Mouse (Mus musculus): ENCODE measurements around the gene Nif3l1. TPM values are rescaled to one million over a fixed set of nuclear protein-coding genes. Genes with fewer than 3 reads are reported as not detected.

Gene Nif3l1
- polyA plus RNA-seq, 1 experiment from 2014 or later, result 69.1 TPM

GRCm38 (mm10) chr1:58497678-58498077, 52.7 kb downstream of the Nif3l1 start:
- DNase-seq (ENCODE audit: low spot score), result no peak
- no peak overlapping the region for H3K9ac ChIP-seq (replicated peaks; ENCODE audit: low read length)
- H3K27ac ChIP-seq (replicated peaks; ENCODE audit: low read depth, low read length), result no peak overlapping the region
- H3K4me1 ChIP-seq (ENCODE audit: control insufficient read depth, insufficient read depth, low read length), result no peaks in the 10 kb centered on the region
- no peak overlapping the region for H3K4me2 ChIP-seq (ENCODE audit: low read depth, low read length)
- H3K36me3 ChIP-seq (replicated peaks; ENCODE audit: control insufficient read depth, insufficient read depth, low read depth, low read length), result no peaks in the 10 kb centered on the region
- ATAC-seq (replicated peaks; ENCODE audit: insufficient number of reproducible peaks, low FRiP score, low TSS enrichment, low read depth), result no peak
- no peaks in the 10 kb centered on the region for H3K9me3 ChIP-seq (replicated peaks; ENCODE audit: control insufficient read depth, low read length)
- 89% methylated on average over 4 of the region's 4 CpGs for WGBS
- H3K4me3 ChIP-seq (ENCODE audit: low read depth, low read length), result no peak overlapping the region
- H3K27me3 ChIP-seq (ENCODE audit: control insufficient read depth, insufficient read depth, low read length), result no peaks in the 10 kb centered on the region

DNA sequence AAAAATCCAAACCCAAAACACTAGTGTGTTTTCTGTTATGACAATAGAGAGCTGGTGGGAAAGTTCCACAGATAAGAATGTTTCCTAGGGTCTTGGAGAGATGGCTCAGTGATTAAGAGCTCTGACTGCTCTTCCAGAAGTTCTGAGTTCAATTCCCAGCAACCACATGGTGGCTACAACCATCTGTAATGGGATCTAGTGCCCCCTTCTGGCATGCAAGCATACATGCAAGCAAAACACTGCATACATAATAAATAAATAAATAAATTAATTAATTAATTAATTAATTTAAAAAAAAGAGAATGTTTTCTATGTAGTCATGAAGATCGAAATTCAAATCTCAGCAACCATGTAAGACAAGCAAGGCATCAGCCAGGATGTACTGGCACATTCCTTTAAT, 53.8 kb downstream of the Nif3l1 start:
- no peak overlapping the region for H3K9ac ChIP-seq (replicated peaks; ENCODE audit: low read length)
- no peaks in the 10 kb centered on the region for H3K36me3 ChIP-seq (replicated peaks; ENCODE audit: control insufficient read depth, insufficient read depth, low read depth, low read length)
- no peaks in the 10 kb centered on the region for H3K4me1 ChIP-seq (ENCODE audit: control insufficient read depth, insufficient read depth, low read length)
- no peak for DNase-seq (ENCODE audit: low spot score)
- H3K27ac ChIP-seq (replicated peaks; ENCODE audit: low read depth, low read length), result no peak overlapping the region
- ATAC-seq (replicated peaks; ENCODE audit: insufficient number of reproducible peaks, low FRiP score, low TSS enrichment, low read depth), result no peak
- H3K9me3 ChIP-seq (replicated peaks; ENCODE audit: control insufficient read depth, low read length), result no peaks in the 10 kb centered on the region
- H3K4me2 ChIP-seq (ENCODE audit: low read depth, low read length), result no peak overlapping the region
- WGBS, result 93% methylated on average over 1 of the region's 1 CpGs
- no peaks in the 10 kb centered on the region for H3K27me3 ChIP-seq (ENCODE audit: control insufficient read depth, insufficient read depth, low read length)
- no peak overlapping the region for H3K4me3 ChIP-seq (ENCODE audit: low read depth, low read length)

- H3K9me3 ChIP-seq (replicated peaks; ENCODE audit: control insufficient read depth, low read length), result peaks cover 6% of the 10 kb centered on the region
- H3K27me3 ChIP-seq (ENCODE audit: control insufficient read depth, insufficient read depth, low read length), result no peaks in the 10 kb centered on the region
- no peaks in the 10 kb centered on the region for H3K4me1 ChIP-seq (ENCODE audit: control insufficient read depth, insufficient read depth, low read length)
- H3K27ac ChIP-seq (replicated peaks; ENCODE audit: low read depth, low read length), result no peak overlapping the region
- H3K36me3 ChIP-seq (replicated peaks; ENCODE audit: control insufficient read depth, insufficient read depth, low read depth, low read length), result no peaks in the 10 kb centered on the region
- ATAC-seq (replicated peaks; ENCODE audit: insufficient number of reproducible peaks, low FRiP score, low TSS enrichment, low read depth) (no peak), DNase-seq (ENCODE audit: low spot score) (no peak)
- no peak overlapping the region for H3K4me3 ChIP-seq (ENCODE audit: low read depth, low read length)
- H3K4me2 ChIP-seq (ENCODE audit: low read depth, low read length), result no peak overlapping the region
- no peak overlapping the region for H3K9ac ChIP-seq (replicated peaks; ENCODE audit: low read length)
Measured at GRCm38 (mm10) chr1:58503134-58503533, 58.2 kb downstream of the Nif3l1 start.

DNA sequence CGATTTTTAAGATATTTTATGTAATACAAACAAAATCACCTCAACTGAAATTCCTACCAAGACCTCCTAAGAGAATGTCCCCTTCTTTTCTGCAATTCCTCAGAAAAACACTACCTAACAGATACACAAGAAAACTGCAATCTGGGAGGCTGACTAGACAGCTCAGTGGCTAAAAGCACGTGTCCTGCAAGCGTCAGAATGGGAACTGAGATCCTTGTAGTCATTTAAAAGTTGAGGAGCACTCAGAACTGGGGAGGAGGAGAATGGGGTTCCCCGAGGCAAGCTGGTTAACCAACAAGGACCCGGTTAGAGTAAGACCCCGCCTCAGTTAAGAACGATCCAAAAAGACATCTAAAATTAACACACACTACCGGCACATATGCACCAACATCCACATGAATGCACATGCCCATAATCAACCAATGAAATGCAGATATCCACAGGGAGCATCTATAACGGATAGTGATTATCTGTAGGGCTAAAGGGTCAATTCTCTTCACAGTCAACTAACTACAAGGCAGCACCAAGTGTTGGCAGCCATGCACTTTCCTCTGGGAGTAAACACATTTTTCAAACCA, 58.9 kb downstream of the Nif3l1 start:
- Histone ChIP-seq H3K36me3 (replicated peaks; ENCODE audit: control insufficient read depth, insufficient read depth, low read depth, low read length) (no peaks in the 10 kb centered on the region), H3K9ac (replicated peaks; ENCODE audit: low read length) (peak overlapping the region; percentile 83), H3K27ac (replicated peaks; ENCODE audit: low read depth, low read length) (peak overlapping the region; percentile 63; the same call in 1 of the 2 replicates), H3K4me3 (ENCODE audit: low read depth, low read length) (peak overlapping the region; percentile 87), H3K4me1 (ENCODE audit: control insufficient read depth, insufficient read depth, low read length) (no peaks in the 10 kb centered on the region), H3K27me3 (ENCODE audit: control insufficient read depth, insufficient read depth, low read length) (no peaks in the 10 kb centered on the region), H3K9me3 (replicated peaks; ENCODE audit: control insufficient read depth, low read length) (peaks cover 6% of the 10 kb centered on the region), H3K4me2 (ENCODE audit: low read depth, low read length) (peak overlapping the region; percentile 73)
- no peak for DNase-seq (ENCODE audit: low spot score)
- 32% methylated on average over 9 of the region's 9 CpGs for WGBS
- ATAC-seq (replicated peaks; ENCODE audit: insufficient number of reproducible peaks, low FRiP score, low TSS enrichment, low read depth), result no peak

- H3K27me3 ChIP-seq (ENCODE audit: control insufficient read depth, insufficient read depth, low read length), result no peaks in the 10 kb centered on the region
- peak within 1 kb of the TSS; percentile 87 for H3K4me3 ChIP-seq (ENCODE audit: low read depth, low read length)
- H3K27ac ChIP-seq (replicated peaks; ENCODE audit: low read depth, low read length), result peak within 1 kb of the TSS; percentile 63
- H3K4me1 ChIP-seq (ENCODE audit: control insufficient read depth, insufficient read depth, low read length), result no peaks in the 10 kb centered on the region
- no peaks in the 10 kb centered on the region for H3K36me3 ChIP-seq (replicated peaks; ENCODE audit: control insufficient read depth, insufficient read depth, low read depth, low read length)
- peaks cover 6% of the 10 kb centered on the region for H3K9me3 ChIP-seq (replicated peaks; ENCODE audit: control insufficient read depth, low read length)
- WGBS, result under 1% methylated on average over 62 of the region's 64 CpGs
- H3K9ac ChIP-seq (replicated peaks; ENCODE audit: low read length), result peak within 1 kb of the TSS; percentile 83
- peak within 1 kb of the TSS; percentile 73 for H3K4me2 ChIP-seq (ENCODE audit: low read depth, low read length)
- ATAC-seq (replicated peaks; ENCODE audit: insufficient number of reproducible peaks, low FRiP score, low TSS enrichment, low read depth) (peak; percentile 100), DNase-seq (ENCODE audit: low spot score) (peak; percentile 96)
Measured at GRCm38 (mm10) chr1:58504577-58505254, 59.8 kb downstream of the Nif3l1 start, which contains the start of gene Orc2. Orc2 (minus strand) TSS chr1:58505109.

DNA sequence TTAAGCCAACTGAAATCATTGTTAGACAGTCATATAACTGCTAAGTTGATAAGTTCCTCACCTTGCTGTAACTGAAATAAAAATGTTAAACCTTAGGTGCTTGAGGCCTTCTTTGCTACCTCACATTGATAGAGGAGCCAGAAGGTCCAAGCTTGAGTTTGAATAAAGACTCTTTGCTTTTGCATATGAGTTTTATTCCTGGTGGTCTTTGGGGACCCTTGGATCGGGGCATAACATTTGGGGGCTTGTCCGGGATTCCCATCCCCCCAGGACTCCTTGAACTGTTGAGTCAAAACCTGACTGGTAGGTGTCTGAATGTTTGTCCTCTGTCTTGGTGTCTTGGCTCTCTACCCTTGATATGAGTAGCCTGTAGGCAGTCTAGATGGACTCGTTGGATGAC, 62.3 kb downstream of the Nif3l1 start:
- 92% methylated on average over 3 of the region's 3 CpGs for WGBS
- Histone ChIP-seq H3K9me3 (replicated peaks; ENCODE audit: control insufficient read depth, low read length) (peaks cover 6% of the 10 kb centered on the region), H3K4me2 (ENCODE audit: low read depth, low read length) (no peak overlapping the region), H3K9ac (replicated peaks; ENCODE audit: low read length) (no peak overlapping the region), H3K4me1 (ENCODE audit: control insufficient read depth, insufficient read depth, low read length) (no peaks in the 10 kb centered on the region), H3K4me3 (ENCODE audit: low read depth, low read length) (no peak overlapping the region), H3K36me3 (replicated peaks; ENCODE audit: control insufficient read depth, insufficient read depth, low read depth, low read length) (no peaks in the 10 kb centered on the region), H3K27me3 (ENCODE audit: control insufficient read depth, insufficient read depth, low read length) (no peaks in the 10 kb centered on the region), H3K27ac (replicated peaks; ENCODE audit: low read depth, low read length) (no peak overlapping the region)
- DNase-seq (ENCODE audit: low spot score) (no peak), ATAC-seq (replicated peaks; ENCODE audit: insufficient number of reproducible peaks, low FRiP score, low TSS enrichment, low read depth) (no peak)

Other genes starting within 250 kb of the Nif3l1 start
- gene Aox4, start 234.8 kb upstream of the Nif3l1 start, polyA plus RNA-seq (2014; fragmentation: Nextera tagmentation; extraction: Ambion mirVana), result 0.13 TPM in 1 of 2 replicates, not detected in the other
- gene Aox2, start 166.8 kb upstream of the Nif3l1 start, polyA plus RNA-seq (2014; fragmentation: Nextera tagmentation; extraction: Ambion mirVana), result not detected in 2 replicates
- gene Bzw1, start 52.3 kb upstream of the Nif3l1 start, polyA plus RNA-seq (2014; fragmentation: Nextera tagmentation; extraction: Ambion mirVana), result 523 and 595 TPM in 2 replicates
- gene Clk1, start 21.1 kb upstream of the Nif3l1 start, polyA plus RNA-seq (2014; fragmentation: Nextera tagmentation; extraction: Ambion mirVana), result 182 and 195 TPM in 2 replicates
- gene Ppil3, start 335 bp downstream of the Nif3l1 start, polyA plus RNA-seq (2014; fragmentation: Nextera tagmentation; extraction: Ambion mirVana), result 60.8 and 66.6 TPM in 2 replicates
- 57.9 and 65.2 TPM in 2 replicates for gene Orc2, start 60.0 kb downstream of the Nif3l1 start, polyA plus RNA-seq (2014; fragmentation: Nextera tagmentation; extraction: Ambion mirVana)
- 6.1 and 6.3 TPM in 2 replicates for gene Fam126b, start 141.2 kb downstream of the Nif3l1 start, polyA plus RNA-seq (2014; fragmentation: Nextera tagmentation; extraction: Ambion mirVana)
- gene Ndufb3, start 141.2 kb downstream of the Nif3l1 start, polyA plus RNA-seq (2014; fragmentation: Nextera tagmentation; extraction: Ambion mirVana), result 152 and 162 TPM in 2 replicates